Mouse (Mus musculus): ENCODE measurements around the gene Rpp14.

The Rpp14 gene

GRCm38 (mm10) chr14:8080165-8080679 is at the start of gene Rpp14:
Gene Rpp14, plus strand, starts transcription at chr14:8080367.
- in situ Hi-C loops (cut with MboI, MseI), result no loop called here

- in situ Hi-C loops (cut with MboI, MseI), result no loop called here
These were observed 49.6 kb upstream of the Rpp14 start for GRCm38 (mm10) chr14:8030535-8030934.

- in situ Hi-C loops (cut with MboI, MseI), result no loop called here
These were observed 47.9 kb upstream of the Rpp14 start for GRCm38 (mm10) chr14:8032087-8032944.

- in situ Hi-C loops (cut with MboI, MseI), result no loop called here
These were observed 45.6 kb upstream of the Rpp14 start for GRCm38 (mm10) chr14:8034561-8034960.

- in situ Hi-C loops (cut with MboI, MseI), result no loop called here
These were observed 44.2 kb upstream of the Rpp14 start for GRCm38 (mm10) chr14:8035951-8036350.

GRCm38 (mm10) chr14:8036406-8036805 is 43.8 kb upstream of the Rpp14 start:
- in situ Hi-C loops (cut with MboI, MseI), result no loop called here

- in situ Hi-C loops (cut with MboI, MseI), result no loop called here
These were observed 42.0 kb upstream of the Rpp14 start for GRCm38 (mm10) chr14:8038150-8038549.

- in situ Hi-C loops (cut with MboI, MseI), result no loop called here
These were observed 41.2 kb upstream of the Rpp14 start for GRCm38 (mm10) chr14:8038791-8039448.

GRCm38 (mm10) chr14:8040179-8040578 is 40.0 kb upstream of the Rpp14 start:
- in situ Hi-C loops (cut with MboI, MseI), result no loop called here

GRCm38 (mm10) chr14:8040911-8041678 is 39.1 kb upstream of the Rpp14 start:
- in situ Hi-C loops (cut with MboI, MseI), result no loop called here

- in situ Hi-C loops (cut with MboI, MseI), result no loop called here
These were observed 38.0 kb upstream of the Rpp14 start for GRCm38 (mm10) chr14:8042120-8042519.

- in situ Hi-C loops (cut with MboI, MseI), result no loop called here
These were observed 37.6 kb upstream of the Rpp14 start for GRCm38 (mm10) chr14:8042577-8042976.

- in situ Hi-C loops (cut with MboI, MseI), result no loop called here
These were observed 35.8 kb upstream of the Rpp14 start for GRCm38 (mm10) chr14:8044330-8044729.

- in situ Hi-C loops (cut with MboI, MseI), result loop anchor here (5.0 kb wide), 1 partner anchor 82 kb away; no protein-coding TSS in a partner anchor
These were observed 35.4 kb upstream of the Rpp14 start for GRCm38 (mm10) chr14:8044786-8045185.

- in situ Hi-C loops (cut with MboI, MseI), result loop anchor here (5.0 kb wide), 1 partner anchor 83 kb away; no protein-coding TSS in a partner anchor
These were observed 34.9 kb upstream of the Rpp14 start for GRCm38 (mm10) chr14:8045187-8045846.

GRCm38 (mm10) chr14:8046839-8047238 is 33.3 kb upstream of the Rpp14 start:
- in situ Hi-C loops (cut with MboI, MseI), result loop anchor here (5.0 kb wide), 1 partner anchor 85 kb away; no protein-coding TSS in a partner anchor

GRCm38 (mm10) chr14:8049334-8049733 is 30.8 kb upstream of the Rpp14 start:
- in situ Hi-C loops (cut with MboI, MseI), result loop anchor here (5.0 kb wide), 1 partner anchor 87 kb away; no protein-coding TSS in a partner anchor

- in situ Hi-C loops (cut with MboI, MseI), result no loop called here
These were observed 28.3 kb upstream of the Rpp14 start for GRCm38 (mm10) chr14:8051869-8052268.

GRCm38 (mm10) chr14:8052661-8053060 is 27.5 kb upstream of the Rpp14 start:
- in situ Hi-C loops (cut with MboI, MseI), result no loop called here

GRCm38 (mm10) chr14:8054310-8055102 is 25.7 kb upstream of the Rpp14 start:
- in situ Hi-C loops (cut with MboI, MseI), result no loop called here
